Mouse (Mus musculus) kidney, embryonic 15.5 days (tissue): ENCODE data around the gene H2afx. TPM values are rescaled to one million over a fixed set of nuclear protein-coding genes. Genes with fewer than 3 reads are reported as not detected.
"Not testable (repeated sequence)": the region's sequence is repeated elsewhere in the genome, so short reads cannot be mapped to it uniquely, and the experiment has no call there.

Source experiments
- ATAC-seq: fragments of 200-750 bp; cut with Nextera tagmentation; replicated peaks from 2 replicates; pipeline ENCODE4 v1.8.0; 2017; ENCODE audit warnings: moderate TSS enrichment; ENCODE audit not compliant: low FRiP score
- H3K27ac ChIP-seq: fragments of 300-500 bp; sonication (generic); 2 replicates; pipeline ENCODE4 v1.5.1; 2015; ENCODE audit warnings: mild to moderate bottlenecking, inconsistent platforms
- H3K27me3 ChIP-seq: fragments of 300-500 bp; sonication (generic); 2 replicates; pipeline ENCODE4 v1.6.1; 2015; ENCODE audit warnings: inconsistent platforms
- H3K36me3 ChIP-seq: fragments of 300-500 bp; sonication (generic); 2 replicates; pipeline ENCODE4 v1.6.1; 2015; ENCODE audit warnings: inconsistent platforms
- H3K4me1 ChIP-seq: fragments of 300-500 bp; sonication (generic); 2 replicates; pipeline ENCODE4 v1.6.1; 2015; ENCODE audit warnings: inconsistent platforms
- H3K4me2 ChIP-seq: fragments of 300-500 bp; sonication (generic); 2 replicates; pipeline ENCODE4 v1.6.1; 2015; ENCODE audit warnings: moderate library complexity, mild to moderate bottlenecking, inconsistent platforms
- H3K4me3 ChIP-seq: fragments of 300-500 bp; sonication (generic); replicated peaks from 2 replicates; pipeline ENCODE4 v1.5.1; 2015; ENCODE audit warnings: mild to moderate bottlenecking, inconsistent platforms
- H3K9ac ChIP-seq: fragments of 300-500 bp; sonication (generic); 2 replicates; pipeline ENCODE4 v1.6.1; 2015; ENCODE audit warnings: mild to moderate bottlenecking, inconsistent platforms
- H3K9me3 ChIP-seq: fragments of 300-500 bp; sonication (generic); replicated peaks from 2 replicates; pipeline ENCODE4 v1.6.1; 2016; ENCODE audit warnings: inconsistent platforms
- WGBS: fragments of 180-500 bp; shearing (Covaris S2); methylation state at CpG from one replicate; pipeline ENCODE4 v1.1.7; 2015; ENCODE audit warnings: mixed read lengths; 5-methylcytosine and 5-hydroxymethylcytosine counted together
- polyA plus RNA-seq: library from polyadenylated mRNA; unstranded; fragments of >200 nt; fragmentation: Nextera tagmentation; extraction: Ambion mirVana; gene quantifications from 2 replicates; pipeline ENCODE4 v1.2.1, GENCODE M21; 2015

The H2afx gene
- polyA plus RNA-seq, result 390 and 426 TPM in 2 replicates

GRCm38 (mm10) chr9:44334396-44335330 is at the start of gene H2afx:
H2afx (plus strand) TSS chr9:44334694.
- peak within 1 kb of the TSS; percentile 71 for H3K4me2 ChIP-seq
- ATAC-seq, result peak; percentile 97
- peak within 1 kb of the TSS; percentile 98 for H3K27ac ChIP-seq
- peaks cover 73% of the 10 kb centered on the region for H3K36me3 ChIP-seq
- no peaks in the 10 kb centered on the region for H3K9me3 ChIP-seq
- peak within 1 kb of the TSS; percentile 93 for H3K9ac ChIP-seq
- under 1% methylated on average over 90 of the region's 91 CpGs for WGBS
- no peaks in the 10 kb centered on the region for H3K27me3 ChIP-seq
- peak within 1 kb of the TSS; percentile 94 for H3K4me3 ChIP-seq
- H3K4me1 ChIP-seq, result peaks cover 22% of the 10 kb centered on the region

GRCm38 (mm10) chr9:44286256-44286850 is 48.1 kb upstream of the H2afx start:
- Histone ChIP-seq H3K27ac (no peak overlapping the region), H3K4me3 (no peak overlapping the region), H3K36me3 (peaks cover 15% of the 10 kb centered on the region), H3K9me3 (no peaks in the 10 kb centered on the region), H3K27me3 (peaks cover 34% of the 10 kb centered on the region), H3K4me1 (peaks cover 24% of the 10 kb centered on the region), H3K9ac (no peak overlapping the region), H3K4me2 (no peak overlapping the region)
- ATAC-seq, result no peak
- 3% methylated on average over 6 of the region's 6 CpGs for WGBS

DNA sequence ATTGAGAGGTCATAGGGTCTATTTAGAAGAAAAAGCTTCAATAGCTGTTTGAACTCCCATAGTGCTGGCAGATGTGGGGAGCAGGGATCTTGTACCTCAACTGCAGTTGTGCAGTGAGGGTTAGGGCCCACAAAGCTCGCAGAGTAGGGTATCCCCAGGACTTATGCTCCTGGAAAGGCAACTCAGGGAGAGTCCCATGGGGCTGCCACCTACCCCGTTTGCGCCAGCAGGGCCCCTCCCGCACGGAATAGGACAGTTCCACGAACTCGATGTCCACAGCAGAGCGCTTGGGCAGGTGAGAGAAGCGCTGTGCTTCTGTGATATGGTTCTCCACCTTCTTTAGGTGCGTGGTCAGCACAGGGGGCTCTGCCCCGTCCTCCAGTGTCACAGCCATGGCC is 47.5 kb upstream of the H2afx start:
- Histone ChIP-seq H3K27ac (no peak overlapping the region), H3K9me3 (no peaks in the 10 kb centered on the region), H3K36me3 (peaks cover 21% of the 10 kb centered on the region), H3K4me1 (peaks cover 24% of the 10 kb centered on the region), H3K4me3 (peak overlapping the region; percentile 64), H3K9ac (peak overlapping the region; percentile 56), H3K27me3 (peaks cover 34% of the 10 kb centered on the region), H3K4me2 (peak overlapping the region; percentile 95)
- ATAC-seq, result peak; percentile 10; the same call in 1 of the 2 replicates
- 15% methylated on average over 11 of the region's 11 CpGs for WGBS

DNA sequence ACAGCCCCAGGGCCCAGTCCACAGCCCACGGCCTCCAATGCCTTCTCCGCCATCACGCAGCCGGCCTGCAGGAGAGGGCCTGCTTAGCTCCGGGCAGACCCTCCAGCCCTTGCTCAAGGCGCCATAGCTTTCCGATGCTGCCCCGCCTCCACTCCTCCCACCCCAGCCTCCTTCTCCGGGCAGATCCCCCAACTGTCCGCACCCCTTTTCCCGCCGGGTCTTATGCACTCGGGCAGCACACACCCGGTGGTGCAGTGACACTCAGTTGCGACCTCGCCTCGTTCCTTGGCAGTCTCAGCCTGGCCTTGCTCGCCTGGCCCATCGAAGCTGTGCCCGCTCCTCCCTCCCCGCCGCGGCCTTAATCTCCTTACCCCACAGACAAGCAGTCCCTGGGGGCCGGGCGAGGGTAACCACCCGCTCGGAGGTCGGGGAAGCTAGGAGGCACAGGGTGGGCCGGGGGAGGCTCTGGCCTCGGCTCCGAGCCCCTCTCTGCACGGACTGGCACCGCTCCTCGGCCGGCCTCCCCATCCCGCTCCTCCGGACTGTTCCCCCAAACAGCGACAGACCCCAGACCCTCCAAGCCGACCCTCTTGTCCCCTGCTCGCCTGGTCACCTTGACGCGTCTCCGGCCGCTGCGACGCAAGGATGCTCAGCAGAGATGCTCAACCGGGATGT is 47.0 kb upstream of the H2afx start:
- no peak overlapping the region for H3K27ac ChIP-seq
- no peaks in the 10 kb centered on the region for H3K9me3 ChIP-seq
- peak overlapping the region; percentile 64 for H3K4me3 ChIP-seq
- peaks cover 24% of the 10 kb centered on the region for H3K4me1 ChIP-seq
- H3K4me2 ChIP-seq, result peak overlapping the region; percentile 95
- peak overlapping the region; percentile 56 for H3K9ac ChIP-seq
- peaks cover 34% of the 10 kb centered on the region for H3K27me3 ChIP-seq
- ATAC-seq, result peak; percentile 65
- H3K36me3 ChIP-seq, result peaks cover 27% of the 10 kb centered on the region
- WGBS, result under 1% methylated on average over 47 of the region's 47 CpGs

DNA sequence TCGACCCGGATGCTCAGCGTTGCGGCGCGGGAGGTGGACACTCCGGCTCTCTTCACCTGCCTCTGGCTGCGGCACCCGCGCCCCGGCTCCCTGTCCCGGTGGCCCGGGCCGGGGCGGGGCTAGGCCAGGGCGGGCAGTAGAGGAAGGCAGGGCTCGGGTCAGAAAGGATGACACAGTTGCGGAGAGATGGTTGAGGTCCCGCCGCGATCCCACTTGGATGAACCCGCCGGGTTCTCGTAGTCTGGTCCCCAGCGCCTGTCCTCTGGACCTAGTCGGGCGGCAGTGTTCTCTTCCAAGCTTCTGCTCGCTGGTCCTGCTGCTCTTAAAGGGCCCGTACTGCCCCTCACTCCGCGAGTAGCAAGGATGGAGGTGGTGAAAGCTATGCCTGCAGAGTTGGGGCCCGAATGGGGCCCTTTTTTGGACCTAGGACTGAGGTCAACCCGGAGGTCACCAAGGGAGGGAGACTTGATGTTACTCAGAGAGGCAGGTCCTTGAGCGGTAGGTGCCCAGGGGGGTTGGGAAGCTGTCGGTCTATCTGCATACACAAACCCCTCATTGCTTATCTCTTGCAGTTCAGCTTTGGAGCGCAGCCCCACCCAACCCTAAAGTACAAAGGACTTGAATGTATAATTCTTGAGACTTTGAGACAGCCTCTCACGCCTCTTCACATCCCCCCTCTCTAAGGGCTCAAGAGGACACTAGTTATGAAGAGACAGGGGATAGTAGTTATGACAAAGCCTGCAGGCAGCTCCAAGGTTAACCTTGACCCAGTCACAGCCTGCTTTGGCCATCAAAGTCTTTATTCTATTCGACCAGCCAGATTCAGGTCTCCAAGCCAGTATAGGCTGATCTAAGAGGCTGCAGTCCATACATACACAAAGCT is 46.2 kb upstream of the H2afx start, which contains the start of gene Abcg4:
TSS of gene Abcg4 (minus strand) at position 540 of the 883 bp plus-strand sequence.
- Histone ChIP-seq H3K4me1 (peaks cover 24% of the 10 kb centered on the region), H3K9me3 (no peaks in the 10 kb centered on the region), H3K27ac (no peak within 1 kb of the TSS), H3K9ac (peak within 1 kb of the TSS; percentile 56), H3K36me3 (peaks cover 34% of the 10 kb centered on the region), H3K27me3 (peaks cover 34% of the 10 kb centered on the region), H3K4me2 (peak within 1 kb of the TSS; percentile 95), H3K4me3 (peak within 1 kb of the TSS; percentile 64)
- 1% methylated on average over 38 of the region's 38 CpGs for WGBS
- ATAC-seq, result peak; percentile 75

- no peak overlapping the region for H3K9ac ChIP-seq
- no peak overlapping the region for H3K27ac ChIP-seq
- peaks cover 24% of the 10 kb centered on the region for H3K4me1 ChIP-seq
- H3K4me3 ChIP-seq, result 0 out of 2 replicates have a peak overlapping the region, but pooled peaks have one; percentile 64
- 7% methylated on average over 11 of the region's 11 CpGs for WGBS
- no peak for ATAC-seq
- H3K36me3 ChIP-seq, result peaks cover 40% of the 10 kb centered on the region
- H3K27me3 ChIP-seq, result peaks cover 34% of the 10 kb centered on the region
- peak overlapping the region; percentile 95 for H3K4me2 ChIP-seq
- H3K9me3 ChIP-seq, result no peaks in the 10 kb centered on the region
Measured at GRCm38 (mm10) chr9:44288959-44289291, 45.6 kb upstream of the H2afx start.

- H3K4me2 ChIP-seq, result no peak overlapping the region
- WGBS, result 70% methylated on average over 3 of the region's 3 CpGs
- H3K36me3 ChIP-seq, result peaks cover 74% of the 10 kb centered on the region
- ATAC-seq, result no peak
- no peaks in the 10 kb centered on the region for H3K9me3 ChIP-seq
- H3K4me1 ChIP-seq, result peaks cover 18% of the 10 kb centered on the region
- H3K9ac ChIP-seq, result no peak overlapping the region
- no peak overlapping the region for H3K27ac ChIP-seq
- H3K4me3 ChIP-seq, result no peak overlapping the region
- H3K27me3 ChIP-seq, result peaks cover 19% of the 10 kb centered on the region
Measured at GRCm38 (mm10) chr9:44292490-44292889, 42.0 kb upstream of the H2afx start.

- Histone ChIP-seq H3K36me3 (peaks cover 80% of the 10 kb centered on the region), H3K4me1 (peaks cover 13% of the 10 kb centered on the region)
- H3K27ac ChIP-seq, H3K4me2 ChIP-seq, H3K9ac ChIP-seq, H3K4me3 ChIP-seq, H3K9me3 ChIP-seq, H3K27me3 ChIP-seq, ATAC-seq: not testable (repeated sequence)
- 91% methylated on average over 3 of the region's 3 CpGs for WGBS
Measured at GRCm38 (mm10) chr9:44300001-44300400, 34.5 kb upstream of the H2afx start.

DNA sequence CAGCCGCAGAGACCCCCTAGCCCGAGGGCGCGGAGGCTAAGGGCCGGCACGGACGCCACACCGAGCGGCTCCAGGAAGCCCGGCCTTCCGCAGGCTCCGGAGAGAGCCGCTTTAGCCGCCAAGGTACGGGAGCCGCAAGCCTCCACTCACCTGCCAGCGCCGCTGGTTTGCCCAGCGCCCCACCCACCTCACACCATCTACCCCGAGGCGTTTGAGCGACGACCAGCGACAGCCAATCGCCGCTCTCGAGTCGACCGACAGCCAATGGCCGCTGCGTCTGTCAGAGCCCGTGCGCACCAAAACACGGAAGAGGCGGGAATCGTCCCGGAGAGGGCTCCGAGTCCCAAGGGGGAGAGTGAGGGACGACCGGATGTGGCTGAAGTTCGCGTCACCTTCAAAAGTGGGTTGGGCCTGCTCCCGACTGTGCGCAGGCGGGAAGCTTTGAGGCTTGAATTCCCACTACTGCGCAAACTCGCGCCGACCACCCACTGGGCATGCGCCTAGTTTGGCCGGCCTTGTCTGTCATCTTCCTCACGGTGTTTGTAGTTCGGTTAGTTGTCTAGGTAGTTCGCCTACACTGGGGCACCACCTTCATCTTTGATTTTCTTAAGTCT is 28.9 kb upstream of the H2afx start, which contains the start of gene Hinfp:
TSS of gene Hinfp (minus strand) at position 206 of the 614 bp plus-strand sequence.
- no peaks in the 10 kb centered on the region for H3K27me3 ChIP-seq
- H3K4me2 ChIP-seq, result peak within 1 kb of the TSS; percentile 75
- peak within 1 kb of the TSS; percentile 72 for H3K9ac ChIP-seq
- peak within 1 kb of the TSS; percentile 72 for H3K27ac ChIP-seq
- under 1% methylated on average over 54 of the region's 54 CpGs for WGBS
- peaks cover 16% of the 10 kb centered on the region for H3K4me1 ChIP-seq
- H3K9me3 ChIP-seq, result no peaks in the 10 kb centered on the region
- H3K4me3 ChIP-seq, result peak within 1 kb of the TSS; percentile 61
- ATAC-seq, result peak; percentile 99
- H3K36me3 ChIP-seq, result peaks cover 30% of the 10 kb centered on the region

DNA sequence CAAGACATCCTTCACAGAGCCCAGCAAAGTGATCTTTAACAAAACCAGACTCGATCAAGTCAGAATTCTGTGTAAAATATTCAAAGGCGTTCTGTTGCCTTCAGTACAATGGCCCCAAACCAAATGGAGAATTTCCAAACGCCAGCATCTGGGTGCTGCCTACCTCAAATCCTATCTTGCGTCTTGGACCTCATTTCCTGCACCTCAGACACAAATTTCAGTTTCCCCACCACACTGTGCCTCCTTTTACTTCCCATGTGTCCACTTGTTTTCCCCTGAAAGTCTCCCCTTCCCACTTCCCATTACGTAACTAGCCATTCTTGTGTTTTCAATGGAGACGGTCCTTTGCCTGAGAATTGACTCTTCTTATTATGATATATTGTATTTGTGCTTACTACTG is 28.0 kb upstream of the H2afx start:
- Histone ChIP-seq H3K9me3 (no peaks in the 10 kb centered on the region), H3K4me2 (0 out of 2 replicates have a peak overlapping the region, but pooled peaks have one; percentile 60), H3K27me3 (no peaks in the 10 kb centered on the region), H3K36me3 (peaks cover 23% of the 10 kb centered on the region), H3K9ac (no peak overlapping the region), H3K4me3 (no peak overlapping the region), H3K27ac (no peak overlapping the region), H3K4me1 (peaks cover 25% of the 10 kb centered on the region)
- 91% methylated on average over 6 of the region's 6 CpGs for WGBS
- no peak for ATAC-seq

DNA sequence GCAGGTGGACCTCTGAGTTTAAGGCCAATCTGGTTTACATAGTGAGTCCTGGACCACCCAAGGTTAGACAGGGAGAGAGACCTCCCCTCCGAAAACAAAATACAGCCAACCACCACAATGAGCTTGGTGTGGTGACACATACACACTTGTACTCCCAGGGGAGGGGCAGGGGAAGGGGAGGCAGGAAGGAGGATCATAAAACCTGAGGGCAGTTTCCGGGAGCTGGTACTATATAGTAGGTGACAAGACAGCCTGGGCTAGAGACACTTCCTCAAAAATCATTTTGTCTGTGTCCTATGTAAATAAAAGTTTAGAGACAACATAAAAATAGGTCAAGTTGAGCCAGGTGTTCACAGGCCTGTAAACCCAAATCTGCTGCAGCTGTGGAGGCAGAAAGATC is 27.2 kb upstream of the H2afx start:
- Histone ChIP-seq H3K36me3 (peaks cover 15% of the 10 kb centered on the region), H3K4me3 (no peak overlapping the region), H3K27ac (no peak overlapping the region), H3K4me2 (no peak overlapping the region), H3K9me3 (no peaks in the 10 kb centered on the region), H3K9ac (no peak overlapping the region), H3K4me1 (peaks cover 31% of the 10 kb centered on the region), H3K27me3 (no peaks in the 10 kb centered on the region)
- no peak for ATAC-seq
- 72% methylated on average over 2 of the region's 2 CpGs for WGBS
